Mouse (Mus musculus): Measurements from ENCODE around the gene Il18.

DNA sequence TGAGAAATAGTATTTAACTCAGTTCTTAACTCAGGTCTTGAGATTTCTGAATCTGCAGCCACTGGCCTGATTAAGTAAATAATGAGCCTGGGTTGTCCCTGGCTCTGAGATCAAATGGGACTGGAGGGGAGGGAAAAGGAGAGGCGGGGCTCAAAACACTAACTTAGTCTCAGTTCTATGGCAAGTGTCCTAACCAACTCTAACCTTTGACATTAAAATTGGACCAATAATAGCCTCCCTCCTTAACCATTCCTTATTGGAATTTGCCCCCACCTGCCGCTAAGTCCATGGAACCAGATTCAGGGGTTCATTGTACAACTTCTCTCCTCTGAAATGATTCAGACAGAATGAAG lies 443 bp downstream of the Il18 start, which contains the start of gene Bco2:
- TF ChIP-seq CTCF (IDR thresholded peaks at IDR 0.05; ENCODE audit: borderline replicate concordance, extremely low read depth, insufficient read depth, insufficient read length), result no peak
- no peak for TF ChIP-seq POLR2A (IDR thresholded peaks at IDR 0.05; ENCODE audit: borderline replicate concordance, extremely low read depth, insufficient read depth, insufficient read length, poor library complexity, severe bottlenecking)

Measured in brain, embryonic 14.5 days (tissue).